Mouse (Mus musculus): Measurements from ENCODE around the gene Myog. TPM values are rescaled to one million over a fixed set of nuclear protein-coding genes. Genes with fewer than 3 reads are reported as not detected.
"Not testable (repeated sequence)": the region's sequence is repeated elsewhere in the genome, so short reads cannot be mapped to it uniquely, and the experiment has no call there.

Myog gene
- total and polyA plus RNA-seq, 3 experiments, result not detected

DNA sequence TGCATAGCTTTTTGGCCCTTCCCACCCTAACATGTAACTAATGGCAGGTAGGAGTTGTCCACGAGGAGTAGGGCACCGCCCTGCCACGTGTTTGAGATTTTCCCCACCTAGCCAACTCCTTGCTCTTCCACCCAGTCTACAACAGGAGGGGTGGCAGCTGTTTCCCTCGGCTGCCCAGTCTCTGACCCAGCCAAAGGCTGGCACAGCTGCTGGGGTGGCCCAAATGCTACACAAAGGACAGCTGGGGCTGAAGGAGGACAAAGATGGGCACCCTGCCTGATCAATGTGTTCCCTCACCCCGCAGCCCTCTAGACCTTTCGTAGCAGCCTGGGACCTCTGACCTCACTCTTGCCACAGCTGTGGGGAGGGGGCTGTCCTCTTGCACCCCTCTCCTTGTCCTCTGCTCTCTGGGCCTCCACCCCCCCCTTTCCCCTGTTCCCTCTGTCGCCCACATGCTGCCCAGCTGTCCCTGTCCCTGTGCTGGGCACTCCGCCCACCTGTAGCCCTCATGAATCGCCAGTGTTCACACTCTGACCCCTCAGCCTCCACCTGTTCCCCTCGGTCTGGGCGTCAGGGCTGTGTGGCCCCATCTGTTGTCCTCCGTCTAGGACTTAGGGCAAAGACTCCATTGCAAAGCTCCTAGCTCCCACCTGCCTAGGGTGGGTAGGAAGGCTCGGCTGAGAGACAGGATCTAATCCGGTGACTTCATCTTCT is 44.6 kb upstream of the Myog start:
- Histone ChIP-seq H3K9me3 (replicated peaks) (no peaks in the 10 kb centered on the region), H3K27me3 (ENCODE audit: insufficient read depth, low read length) (peaks cover 39% of the 10 kb centered on the region), H3K4me3 (ENCODE audit: low read depth, low read length) (no peak overlapping the region), H3K4me1 (ENCODE audit: insufficient read depth, low read depth, low read length) (no peaks in the 10 kb centered on the region), H3K36me3 (replicated peaks) (no peaks in the 10 kb centered on the region)
- TF ChIP-seq POLR2AphosphoS5 (IDR thresholded peaks at IDR 0.05; ENCODE audit: insufficient replicate concordance, low read depth, low read length), result no peak
- no peak for TF ChIP-seq CTCF (IDR thresholded peaks at IDR 0.05; ENCODE audit: low read depth, low read length)
- no peak for DNase-seq (ENCODE audit: low spot score)
- ATAC-seq (ENCODE audit: extremely low read depth, insufficient number of reproducible peaks, low FRiP score, poor library complexity, severe bottlenecking), result no peak

DNA sequence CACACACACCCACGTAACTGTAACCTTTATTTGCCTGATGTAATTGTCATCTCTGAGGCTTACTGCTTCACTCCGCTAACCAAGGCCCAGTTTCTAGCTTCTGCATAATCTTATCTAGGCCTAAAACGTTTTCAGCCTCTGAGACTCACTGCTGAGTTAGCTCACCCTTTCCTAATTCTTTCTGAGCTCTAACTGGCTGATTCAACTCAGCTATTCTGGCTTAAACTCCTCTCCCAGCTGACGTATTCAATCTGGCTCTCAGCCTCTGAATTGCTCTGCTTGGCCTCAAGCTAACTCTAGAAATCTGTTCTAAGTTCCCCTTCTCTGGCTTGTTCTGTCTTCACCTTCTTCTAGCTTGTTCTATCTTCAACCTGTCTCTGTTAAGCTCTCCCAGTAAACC is 43.2 kb upstream of the Myog start:
- peaks cover 31% of the 10 kb centered on the region for H3K27me3 ChIP-seq (ENCODE audit: insufficient read depth, low read length)
- ATAC-seq (ENCODE audit: extremely low read depth, insufficient number of reproducible peaks, low FRiP score, poor library complexity, severe bottlenecking), result no peak
- DNase-seq (ENCODE audit: low spot score), result no peak
- no peaks in the 10 kb centered on the region for H3K36me3 ChIP-seq (replicated peaks)
- TF ChIP-seq GATA2 (IDR thresholded peaks at IDR 0.05; ENCODE audit: borderline replicate concordance, low read depth, low read length) (no peak), POLR2AphosphoS5 (IDR thresholded peaks at IDR 0.05; ENCODE audit: insufficient replicate concordance, low read depth, low read length) (no peak), TAL1 (conservative IDR thresholded peaks at IDR 0.05; ENCODE audit: low read depth, low read length) (no peak), GATA1 (IDR thresholded peaks at IDR 0.05; ENCODE audit: borderline replicate concordance, low read length) (no peak), CTCF (IDR thresholded peaks at IDR 0.05; ENCODE audit: low read depth, low read length) (no peak)
- H3K4me1 ChIP-seq (ENCODE audit: insufficient read depth, low read depth, low read length), result no peaks in the 10 kb centered on the region
- no peaks in the 10 kb centered on the region for H3K9me3 ChIP-seq (replicated peaks)
- H3K4me3 ChIP-seq (ENCODE audit: low read depth, low read length), result no peak overlapping the region

DNA sequence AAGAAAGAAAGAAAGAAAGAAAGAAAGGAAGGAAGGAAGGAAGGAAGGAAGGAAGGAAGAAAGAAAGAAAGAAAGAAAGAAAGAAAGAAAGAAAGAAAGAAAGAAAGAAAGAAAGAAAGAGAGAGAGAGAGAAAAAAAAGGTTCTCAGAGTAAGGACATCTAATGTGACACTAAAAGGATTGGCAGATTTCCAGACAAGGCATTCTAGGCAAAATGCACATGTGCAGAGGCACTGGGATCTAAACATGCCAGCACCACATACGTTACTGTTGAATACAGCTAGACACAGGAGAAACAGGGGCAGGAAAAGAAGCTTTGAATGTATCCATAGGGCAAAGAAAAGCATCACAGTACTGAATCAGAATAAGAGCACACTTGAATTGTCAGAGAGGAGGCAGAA is 40.1 kb upstream of the Myog start:
- H3K27me3 ChIP-seq (ENCODE audit: insufficient read depth, low read length), result peaks cover 13% of the 10 kb centered on the region
- not testable (repeated sequence) for ATAC-seq (ENCODE audit: extremely low read depth, insufficient number of reproducible peaks, low FRiP score, poor library complexity, severe bottlenecking); DNase-seq (ENCODE audit: low spot score); H3K4me3 ChIP-seq (ENCODE audit: low read depth, low read length); H3K9me3 ChIP-seq (replicated peaks); H3K36me3 ChIP-seq (replicated peaks); H3K4me1 ChIP-seq (ENCODE audit: insufficient read depth, low read depth, low read length)

DNA sequence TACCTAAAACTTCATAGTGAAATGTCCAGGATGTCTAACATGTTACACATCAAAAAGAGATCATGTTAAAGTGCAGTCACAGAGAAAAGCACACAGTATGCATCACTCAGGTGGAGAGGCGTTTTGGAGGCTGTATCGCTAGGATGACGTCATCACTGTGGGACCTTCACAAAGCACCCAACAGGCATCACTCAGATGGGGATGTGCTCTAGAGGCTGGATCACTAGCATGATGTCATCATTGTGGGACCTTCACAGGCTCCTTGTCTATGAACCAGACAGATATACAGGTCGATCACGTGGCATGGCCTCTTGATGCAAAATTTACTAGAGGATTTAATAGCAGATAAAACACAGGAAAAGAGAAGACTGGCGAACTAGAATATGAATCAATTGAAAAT is 25.4 kb upstream of the Myog start:
- H3K36me3 ChIP-seq (replicated peaks), result no peaks in the 10 kb centered on the region
- ATAC-seq (ENCODE audit: extremely low read depth, insufficient number of reproducible peaks, low FRiP score, poor library complexity, severe bottlenecking) (no peak), DNase-seq (ENCODE audit: low spot score) (no peak)
- no peaks in the 10 kb centered on the region for H3K4me1 ChIP-seq (ENCODE audit: insufficient read depth, low read depth, low read length)
- H3K9me3 ChIP-seq (replicated peaks), result peaks cover 6% of the 10 kb centered on the region; the same call in 1 of the 2 replicates
- no peak for TF ChIP-seq GATA2 (IDR thresholded peaks at IDR 0.05; ENCODE audit: borderline replicate concordance, low read depth, low read length)
- no peak for TF ChIP-seq POLR2AphosphoS5 (IDR thresholded peaks at IDR 0.05; ENCODE audit: insufficient replicate concordance, low read depth, low read length)
- no peak for TF ChIP-seq CTCF (IDR thresholded peaks at IDR 0.05; ENCODE audit: low read depth, low read length)
- no peak for TF ChIP-seq TAL1 (conservative IDR thresholded peaks at IDR 0.05; ENCODE audit: low read depth, low read length)
- no peak for TF ChIP-seq GATA1 (IDR thresholded peaks at IDR 0.05; ENCODE audit: borderline replicate concordance, low read length)
- H3K4me3 ChIP-seq (ENCODE audit: low read depth, low read length), result no peak overlapping the region
- peaks cover 20% of the 10 kb centered on the region for H3K27me3 ChIP-seq (ENCODE audit: insufficient read depth, low read length)

DNA sequence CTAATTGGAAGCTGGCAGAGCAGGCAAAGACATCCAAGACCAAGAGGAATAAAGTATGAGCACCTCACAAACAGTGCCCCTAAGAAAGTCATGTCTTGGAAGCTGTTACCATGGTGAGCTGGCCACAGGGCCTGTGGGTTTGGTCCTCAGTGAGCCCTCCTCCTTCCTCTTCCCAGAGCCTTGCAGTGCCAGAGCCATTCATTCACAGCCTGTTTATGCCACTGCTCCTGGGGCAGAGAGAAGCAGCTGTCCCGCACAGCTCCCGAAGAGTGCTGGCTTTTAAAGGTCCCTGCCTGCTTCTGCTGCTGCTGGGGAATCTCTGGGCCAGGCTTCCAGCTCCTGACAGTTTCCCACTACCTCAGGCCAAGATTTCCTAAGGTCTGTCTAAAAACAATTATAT is 24.0 kb upstream of the Myog start:
- TF ChIP-seq TAL1 (conservative IDR thresholded peaks at IDR 0.05; ENCODE audit: low read depth, low read length) (no peak), GATA2 (IDR thresholded peaks at IDR 0.05; ENCODE audit: borderline replicate concordance, low read depth, low read length) (no peak), CTCF (IDR thresholded peaks at IDR 0.05; ENCODE audit: low read depth, low read length) (no peak), POLR2AphosphoS5 (IDR thresholded peaks at IDR 0.05; ENCODE audit: insufficient replicate concordance, low read depth, low read length) (no peak), GATA1 (IDR thresholded peaks at IDR 0.05; ENCODE audit: borderline replicate concordance, low read length) (no peak)
- no peaks in the 10 kb centered on the region for H3K36me3 ChIP-seq (replicated peaks)
- DNase-seq (ENCODE audit: low spot score) (no peak), ATAC-seq (ENCODE audit: extremely low read depth, insufficient number of reproducible peaks, low FRiP score, poor library complexity, severe bottlenecking) (no peak)
- no peak overlapping the region for H3K4me3 ChIP-seq (ENCODE audit: low read depth, low read length)
- peaks cover under 1% of the 10 kb centered on the region; the same call in 1 of the 2 replicates for H3K9me3 ChIP-seq (replicated peaks)
- H3K4me1 ChIP-seq (ENCODE audit: insufficient read depth, low read depth, low read length), result no peaks in the 10 kb centered on the region
- peaks cover 15% of the 10 kb centered on the region for H3K27me3 ChIP-seq (ENCODE audit: insufficient read depth, low read length)

DNA sequence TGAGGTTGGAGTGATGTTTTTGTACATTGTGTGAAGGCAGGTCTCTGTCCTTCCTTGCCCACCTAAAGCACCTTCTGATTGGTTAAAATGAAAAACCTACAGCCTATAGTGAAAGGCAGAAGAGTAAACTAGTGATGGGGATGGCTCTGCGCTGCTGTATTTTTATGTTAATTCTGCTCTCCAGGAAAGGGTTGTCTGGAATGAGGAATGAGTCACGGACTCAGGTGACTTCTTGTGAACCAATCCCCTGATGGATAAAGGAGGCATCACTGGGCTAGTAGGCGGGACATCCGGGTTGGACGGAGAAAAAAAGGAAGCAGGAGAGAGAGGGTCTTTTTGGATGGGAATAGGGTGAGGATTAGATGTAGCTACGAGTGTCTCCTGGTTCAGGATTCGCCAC is 19.8 kb upstream of the Myog start:
- DNase-seq (ENCODE audit: low spot score), result no peak
- no peaks in the 10 kb centered on the region for H3K9me3 ChIP-seq (replicated peaks)
- no peak for ATAC-seq (ENCODE audit: extremely low read depth, insufficient number of reproducible peaks, low FRiP score, poor library complexity, severe bottlenecking)
- H3K36me3 ChIP-seq (replicated peaks), result no peaks in the 10 kb centered on the region
- TF ChIP-seq CTCF (IDR thresholded peaks at IDR 0.05; ENCODE audit: low read depth, low read length) (no peak), TAL1 (conservative IDR thresholded peaks at IDR 0.05; ENCODE audit: low read depth, low read length) (no peak), GATA1 (IDR thresholded peaks at IDR 0.05; ENCODE audit: borderline replicate concordance, low read length) (no peak), POLR2AphosphoS5 (IDR thresholded peaks at IDR 0.05; ENCODE audit: insufficient replicate concordance, low read depth, low read length) (no peak), GATA2 (IDR thresholded peaks at IDR 0.05; ENCODE audit: borderline replicate concordance, low read depth, low read length) (no peak)
- H3K27me3 ChIP-seq (ENCODE audit: insufficient read depth, low read length), result peaks cover 29% of the 10 kb centered on the region
- H3K4me1 ChIP-seq (ENCODE audit: insufficient read depth, low read depth, low read length), result no peaks in the 10 kb centered on the region
- H3K4me3 ChIP-seq (ENCODE audit: low read depth, low read length), result no peak overlapping the region

All from G1E (cell line).